Comparison of ENCODE assay signal across 9 mouse cellular contexts in the genomic region with DNA sequence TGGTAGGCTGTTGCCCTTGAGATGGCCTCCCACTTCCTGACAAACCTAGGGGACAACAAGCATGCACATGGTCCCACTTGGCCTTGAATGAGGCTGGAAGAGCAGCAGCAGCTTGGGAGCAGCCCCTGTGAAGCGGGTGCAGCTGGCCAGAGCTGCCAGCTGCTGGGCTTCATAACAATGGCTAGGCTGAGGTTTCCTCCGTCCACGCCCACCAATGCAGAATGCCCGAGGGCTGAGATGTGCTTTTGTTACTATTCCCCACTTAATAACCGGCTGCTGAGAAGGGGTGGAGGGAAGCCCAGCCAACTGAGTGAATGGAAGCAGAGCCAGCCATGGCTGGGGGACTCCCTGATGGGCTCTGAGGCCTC.
DNase-seq lines count a peak whose midpoint lies in the region; ATAC-seq lines count a peak whose summit lies in the region.
"Had no signal": no experiment of that assay in that cellular context is flagged by ENCODE, and none has a peak within 500 bp of the region (broad histone marks: within the 10 kb centered on the region; RNA-seq: fewer than 3 reads in every experiment).

No protein-coding gene starts in this region.

- DNase-seq in ovary, postnatal 36 days (ENCODE audit: low spot score) = peak; percentile 14
- DNase-seq in ovary, postnatal 14 days (ENCODE audit: low spot score) = no peak
- peak; percentile 32 for DNase-seq in lung, postnatal 10 days
- DNase-seq in cerebellum, postnatal 36 days = no peak

- no peaks in the 10 kb centered on the region for H3K36me3 ChIP-seq in forebrain, embryonic 12.5 days (replicated peaks)
- H3K36me3 ChIP-seq in stomach, embryonic 16.5 days (ENCODE audit: control insufficient read depth, insufficient read depth, low read length) = no peaks in the 10 kb centered on the region

- peak overlapping the region; percentile 45; the same call in 1 of the 2 replicates for H3K9ac ChIP-seq in forebrain, embryonic 12.5 days
- no peak overlapping the region for H3K9ac ChIP-seq in stomach, embryonic 16.5 days (ENCODE audit: low read length)

- peak overlapping the region; percentile 39 for H3K4me2 ChIP-seq in forebrain, embryonic 12.5 days
- H3K4me2 ChIP-seq in stomach, embryonic 16.5 days (ENCODE audit: low read depth, low read length) = no peak overlapping the region

- peaks cover 7% of the 10 kb centered on the region; the same call in 1 of the 2 replicates for H3K27me3 ChIP-seq in forebrain, embryonic 12.5 days
- H3K27me3 ChIP-seq in stomach, embryonic 16.5 days (ENCODE audit: control insufficient read depth, insufficient read depth, low read length) = no peaks in the 10 kb centered on the region

- H3K27ac ChIP-seq in forebrain, embryonic 12.5 days = peak overlapping the region; percentile 96
- H3K27ac ChIP-seq in stomach, embryonic 16.5 days (ENCODE audit: low read length) = no peak overlapping the region

- peaks cover 58% of the 10 kb centered on the region for H3K4me1 ChIP-seq in forebrain, embryonic 12.5 days
- peaks cover 17% of the 10 kb centered on the region for H3K4me1 ChIP-seq in stomach, embryonic 16.5 days (ENCODE audit: control insufficient read depth, insufficient read depth, low read length)

- no peaks in the 10 kb centered on the region for H3K9me3 ChIP-seq in forebrain, embryonic 12.5 days
- H3K9me3 ChIP-seq in stomach, embryonic 16.5 days (replicated peaks; ENCODE audit: control insufficient read depth, low read length) = no peaks in the 10 kb centered on the region

- ATAC-seq in forebrain, embryonic 12.5 days (ENCODE audit: low FRiP score) = peak; percentile 88
- peak; percentile 31; the same call in 1 of the 2 replicates for ATAC-seq in stomach, embryonic 16.5 days (ENCODE audit: insufficient read depth, low FRiP score)
- ATAC-seq in megakaryocyte-erythroid progenitor cell, adult 5-6 weeks (replicated peaks; ENCODE audit: low FRiP score, low TSS enrichment, poor library complexity, severe bottlenecking) = no peak
- ATAC-seq in activated CD4-positive, CD25-positive, alpha-beta regulatory T cell, adult 4 months = no peak

- under 1% methylated on average over 5 of the region's 5 CpGs for WGBS in forebrain, embryonic 12.5 days
- 13% methylated on average over 5 of the region's 5 CpGs for WGBS in stomach, embryonic 16.5 days

- H3K4me3 ChIP-seq in forebrain, embryonic 12.5 days (replicated peaks) = no peak overlapping the region
- H3K4me3 ChIP-seq in stomach, embryonic 16.5 days (replicated peaks; ENCODE audit: low read length) = no peak overlapping the region
- H3K4me3 ChIP-seq: left cerebral cortex, adult 2 months had no signal

Comparison
In these comparisons a context has a peak if more than half of its experiments do, and no peak if none do; other contexts are left out.
1. DNase-seq: peak in ovary, postnatal 36 days (single experiment) and lung, postnatal 10 days (single experiment); none in ovary, postnatal 14 days (single experiment) and cerebellum, postnatal 36 days (0 of 2).
2. ATAC-seq: peak in forebrain, embryonic 12.5 days (single experiment) and stomach, embryonic 16.5 days (single experiment); none in megakaryocyte-erythroid progenitor cell, adult 5-6 weeks (single experiment) and activated CD4-positive, CD25-positive, alpha-beta regulatory T cell, adult 4 months (single experiment).